Mouse (Mus musculus) liver, embryonic 16.5 days (tissue): ENCODE measurements around the gene Auh. TPM values are rescaled to one million over a fixed set of nuclear protein-coding genes. Genes with fewer than 3 reads are reported as not detected.

Experiments
- ATAC-seq: fragments of 200-750 bp; cut with Nextera tagmentation; 2 replicates; pipeline ENCODE4 v1.8.0; 2017; ENCODE audit warnings: low read depth, mild to moderate bottlenecking, moderate number of reproducible peaks, moderate library complexity
- H3K27ac ChIP-seq: fragments of 300-500 bp; sonication (generic); 2 replicates; pipeline ENCODE4 v1.5.1; 2014; ENCODE audit warnings: mild to moderate bottlenecking, low read length
- H3K27me3 ChIP-seq: fragments of 300-500 bp; sonication (generic); 2 replicates; pipeline ENCODE4 v1.6.1; 2014; ENCODE audit warnings: low read depth, low read length, mixed read lengths; ENCODE audit not compliant: control insufficient read depth, insufficient read depth
- H3K36me3 ChIP-seq: fragments of 300-500 bp; sonication (generic); 2 replicates; pipeline ENCODE4 v1.6.1; 2014; ENCODE audit warnings: mild to moderate bottlenecking; ENCODE audit not compliant: control insufficient read depth, insufficient read depth
- H3K4me1 ChIP-seq: fragments of 300-500 bp; sonication (generic); 2 replicates; pipeline ENCODE4 v1.6.1; 2014; ENCODE audit warnings: low read depth, low read length, mixed read lengths; ENCODE audit not compliant: control insufficient read depth
- H3K4me2 ChIP-seq: fragments of 300-500 bp; sonication (generic); 2 replicates; pipeline ENCODE4 v1.6.1; 2014; ENCODE audit warnings: low read depth, low read length, mixed read lengths
- H3K4me3 ChIP-seq: fragments of 300-500 bp; sonication (generic); 2 replicates; pipeline ENCODE4 v1.5.1; 2014; ENCODE audit warnings: low read depth, mild to moderate bottlenecking, low read length
- H3K9ac ChIP-seq: fragments of 300-500 bp; sonication (generic); 2 replicates; pipeline ENCODE4 v1.6.1; 2014; ENCODE audit warnings: low read depth, low read length
- H3K9me3 ChIP-seq: fragments of 300-500 bp; sonication (generic); replicated peaks from 2 replicates; pipeline ENCODE4 v1.6.1; 2016; ENCODE audit warnings: low read length; ENCODE audit not compliant: control insufficient read depth
- WGBS: fragments of 180-500 bp; shearing (Covaris S2); extraction: QIAGEN DNeasy Blood & Tissue Kit; methylation state at CpG from one replicate; pipeline ENCODE4 v1.1.7; 2014; ENCODE audit not compliant: insufficient replicate concordance; 5-methylcytosine and 5-hydroxymethylcytosine counted together
- polyA plus RNA-seq: library from polyadenylated mRNA; unstranded; fragments of >200 nt; fragmentation: Nextera tagmentation; extraction: Ambion mirVana; gene quantifications from 2 replicates; pipeline ENCODE4 v1.2.1, GENCODE M21; 2015

Gene Auh
- polyA plus RNA-seq, 1 experiment from 2014 or later, result 26.8 TPM

GRCm38 (mm10) chr13:52859065-52859820 lies 70.2 kb downstream of the Auh start:
- Histone ChIP-seq H3K9ac (no peak overlapping the region), H3K4me3 (no peak overlapping the region), H3K4me2 (no peak overlapping the region), H3K4me1 (no peaks in the 10 kb centered on the region), H3K9me3 (no peaks in the 10 kb centered on the region), H3K27ac (no peak overlapping the region), H3K36me3 (no peaks in the 10 kb centered on the region), H3K27me3 (no peaks in the 10 kb centered on the region)
- no peak for ATAC-seq
- WGBS, result 79% methylated on average over 16 of the region's 16 CpGs

GRCm38 (mm10) chr13:52858373-52858772 lies 71.1 kb downstream of the Auh start:
- Histone ChIP-seq H3K4me1 (no peaks in the 10 kb centered on the region), H3K27ac (no peak overlapping the region), H3K4me3 (no peak overlapping the region), H3K9me3 (no peaks in the 10 kb centered on the region), H3K4me2 (no peak overlapping the region), H3K9ac (no peak overlapping the region), H3K36me3 (no peaks in the 10 kb centered on the region), H3K27me3 (no peaks in the 10 kb centered on the region)
- 72% methylated on average over 12 of the region's 12 CpGs for WGBS
- ATAC-seq, result no peak

GRCm38 (mm10) chr13:52857781-52858180 lies 71.7 kb downstream of the Auh start:
- WGBS, result 73% methylated on average over 5 of the region's 5 CpGs
- H3K36me3 ChIP-seq, result no peaks in the 10 kb centered on the region
- H3K9ac ChIP-seq, result no peak overlapping the region
- H3K27me3 ChIP-seq, result no peaks in the 10 kb centered on the region
- H3K4me1 ChIP-seq, result no peaks in the 10 kb centered on the region
- no peaks in the 10 kb centered on the region for H3K9me3 ChIP-seq
- no peak for ATAC-seq
- no peak overlapping the region for H3K4me3 ChIP-seq
- no peak overlapping the region for H3K27ac ChIP-seq
- H3K4me2 ChIP-seq, result no peak overlapping the region

GRCm38 (mm10) chr13:52853536-52853935 lies 75.9 kb downstream of the Auh start:
- H3K27me3 ChIP-seq, result no peaks in the 10 kb centered on the region
- H3K27ac ChIP-seq, result no peak overlapping the region
- no peaks in the 10 kb centered on the region for H3K36me3 ChIP-seq
- ATAC-seq, result no peak
- 79% methylated on average over 1 of the region's 1 CpGs for WGBS
- no peaks in the 10 kb centered on the region; the same call in 1 of the 2 replicates for H3K4me1 ChIP-seq
- no peak overlapping the region for H3K4me2 ChIP-seq
- no peak overlapping the region for H3K4me3 ChIP-seq
- H3K9ac ChIP-seq, result no peak overlapping the region
- H3K9me3 ChIP-seq, result no peaks in the 10 kb centered on the region

DNA sequence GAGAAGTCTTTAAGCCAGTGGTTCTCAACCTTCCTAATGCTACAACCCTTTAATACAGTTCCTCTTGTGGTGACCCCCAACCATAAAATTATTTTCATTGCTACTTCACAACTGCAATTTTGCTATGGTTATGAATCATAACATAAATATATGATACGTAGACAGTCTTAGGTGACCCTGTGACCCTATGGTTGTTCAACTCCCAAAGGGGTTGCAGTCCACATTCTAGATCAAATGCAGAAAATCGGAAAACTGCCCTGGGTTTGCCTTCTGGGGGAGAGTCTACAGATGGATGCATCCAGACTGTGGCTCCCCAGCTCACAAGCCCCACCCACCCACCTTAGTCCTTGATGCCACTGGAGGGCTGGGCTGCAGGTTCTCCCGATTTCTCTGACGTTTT lies 77.6 kb downstream of the Auh start:
- no peak for ATAC-seq
- Histone ChIP-seq H3K27ac (no peak overlapping the region), H3K9me3 (no peaks in the 10 kb centered on the region), H3K36me3 (no peaks in the 10 kb centered on the region), H3K9ac (no peak overlapping the region), H3K27me3 (no peaks in the 10 kb centered on the region), H3K4me3 (no peak overlapping the region), H3K4me1 (peaks cover 3% of the 10 kb centered on the region), H3K4me2 (no peak overlapping the region)
- 64% methylated on average over 4 of the region's 4 CpGs for WGBS

DNA sequence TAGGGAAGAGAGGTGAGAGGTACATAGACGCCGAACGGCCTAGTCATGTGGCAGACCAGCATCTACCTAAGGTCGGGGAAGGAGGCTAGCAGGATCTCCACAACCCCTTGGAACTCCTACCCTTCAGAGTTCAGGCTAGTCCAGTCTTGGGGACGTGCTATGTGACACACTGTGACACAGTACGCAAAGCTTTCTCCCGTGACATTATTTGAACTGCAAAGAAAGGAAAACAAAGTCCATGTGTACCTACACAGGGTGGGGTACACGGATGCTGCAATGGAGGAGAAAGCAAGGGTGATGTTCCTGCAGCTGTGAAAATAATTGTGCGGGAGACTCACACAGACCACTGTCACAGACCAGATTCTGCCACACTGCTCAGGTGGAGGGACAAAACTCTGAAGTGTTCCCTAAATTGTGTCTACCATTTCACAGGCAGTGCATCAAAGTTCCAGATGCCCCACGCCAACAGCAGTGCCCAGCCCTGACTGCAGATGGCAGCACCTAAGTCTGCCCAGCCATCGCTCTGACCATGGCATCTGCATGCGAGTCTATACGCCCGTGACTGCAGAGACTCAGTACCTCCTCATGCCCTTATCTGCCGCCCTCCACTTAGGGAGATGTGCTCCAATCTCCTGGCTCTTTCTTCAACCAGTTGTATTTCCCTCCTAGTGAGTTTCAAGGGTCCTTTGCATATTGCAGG lies 79.3 kb downstream of the Auh start:
- 62% methylated on average over 15 of the region's 15 CpGs for WGBS
- no peaks in the 10 kb centered on the region for H3K36me3 ChIP-seq
- H3K27ac ChIP-seq, result no peak overlapping the region
- no peak overlapping the region for H3K4me3 ChIP-seq
- peaks cover 3% of the 10 kb centered on the region for H3K4me1 ChIP-seq
- H3K4me2 ChIP-seq, result no peak overlapping the region
- no peak overlapping the region for H3K9ac ChIP-seq
- H3K9me3 ChIP-seq, result no peaks in the 10 kb centered on the region
- H3K27me3 ChIP-seq, result no peaks in the 10 kb centered on the region
- ATAC-seq, result peak; percentile 55; the same call in 1 of the 2 replicates

GRCm38 (mm10) chr13:52849394-52849801 lies 80.1 kb downstream of the Auh start:
- no peaks in the 10 kb centered on the region for H3K36me3 ChIP-seq
- H3K4me1 ChIP-seq, result peaks cover 3% of the 10 kb centered on the region
- 68% methylated on average over 9 of the region's 9 CpGs for WGBS
- no peak overlapping the region for H3K27ac ChIP-seq
- no peak overlapping the region for H3K4me3 ChIP-seq
- H3K27me3 ChIP-seq, result no peaks in the 10 kb centered on the region
- H3K4me2 ChIP-seq, result no peak overlapping the region
- H3K9ac ChIP-seq, result no peak overlapping the region
- no peaks in the 10 kb centered on the region for H3K9me3 ChIP-seq
- ATAC-seq, result no peak

DNA sequence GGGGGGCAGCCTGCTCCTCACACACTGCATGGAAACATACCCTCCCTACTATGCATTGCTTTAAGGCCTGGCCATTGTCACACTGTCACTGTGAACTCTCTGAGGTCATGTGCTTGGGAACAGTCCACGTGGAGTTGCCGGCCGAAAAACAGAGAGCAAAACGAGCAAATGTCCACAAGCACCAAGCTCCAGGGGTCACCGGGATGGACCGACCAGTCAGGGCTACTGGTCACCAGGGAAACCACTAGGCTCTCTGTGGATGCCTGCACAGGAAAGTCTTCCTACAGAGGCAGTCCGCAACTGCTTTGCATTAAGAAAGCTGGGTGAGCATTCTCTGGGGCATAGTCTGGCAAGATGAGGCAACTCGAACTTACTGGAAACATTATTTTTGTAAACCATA lies 82.0 kb downstream of the Auh start:
- H3K36me3 ChIP-seq, result no peaks in the 10 kb centered on the region
- H3K4me3 ChIP-seq, result no peak overlapping the region
- no peak overlapping the region for H3K9ac ChIP-seq
- H3K27me3 ChIP-seq, result no peaks in the 10 kb centered on the region
- H3K4me2 ChIP-seq, result no peak overlapping the region
- peaks cover 3% of the 10 kb centered on the region for H3K4me1 ChIP-seq
- no peaks in the 10 kb centered on the region for H3K9me3 ChIP-seq
- no peak; the same call in 1 of the 2 replicates for ATAC-seq
- no peak overlapping the region for H3K27ac ChIP-seq
- 67% methylated on average over 8 of the region's 8 CpGs for whole genome bisulfite sequencing

DNA sequence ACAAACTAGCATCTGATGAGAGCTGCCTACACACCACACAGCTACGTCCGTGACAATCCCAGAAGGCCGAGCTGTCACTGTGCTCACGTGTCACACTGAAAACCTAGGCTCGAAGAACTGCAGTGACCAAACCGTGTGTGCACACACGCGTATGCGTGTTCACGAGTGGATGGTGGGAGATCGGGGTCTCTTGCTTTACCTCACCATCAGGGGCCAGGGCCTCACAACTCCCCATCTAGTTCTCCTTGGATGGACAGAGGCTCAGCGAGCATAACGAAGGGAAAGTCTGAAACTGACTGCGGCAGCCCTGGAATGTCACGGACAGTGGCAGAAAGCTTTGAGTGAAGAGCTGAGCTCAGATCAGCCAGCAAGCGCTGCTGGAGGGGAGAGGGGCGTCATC lies 82.4 kb downstream of the Auh start:
- no peak for ATAC-seq
- peaks cover 3% of the 10 kb centered on the region for H3K4me1 ChIP-seq
- 77% methylated on average over 17 of the region's 17 CpGs for WGBS
- H3K9ac ChIP-seq, result no peak overlapping the region
- H3K4me2 ChIP-seq, result no peak overlapping the region
- no peaks in the 10 kb centered on the region for H3K27me3 ChIP-seq
- no peaks in the 10 kb centered on the region for H3K36me3 ChIP-seq
- no peak overlapping the region for H3K27ac ChIP-seq
- no peaks in the 10 kb centered on the region for H3K9me3 ChIP-seq
- no peak overlapping the region for H3K4me3 ChIP-seq
